Mouse (Mus musculus): ENCODE results near the gene Zbtb32.
A peak's percentile ranks its signal among the peaks of the same experiment; 100 is the strongest.

Zbtb32 gene

DNA sequence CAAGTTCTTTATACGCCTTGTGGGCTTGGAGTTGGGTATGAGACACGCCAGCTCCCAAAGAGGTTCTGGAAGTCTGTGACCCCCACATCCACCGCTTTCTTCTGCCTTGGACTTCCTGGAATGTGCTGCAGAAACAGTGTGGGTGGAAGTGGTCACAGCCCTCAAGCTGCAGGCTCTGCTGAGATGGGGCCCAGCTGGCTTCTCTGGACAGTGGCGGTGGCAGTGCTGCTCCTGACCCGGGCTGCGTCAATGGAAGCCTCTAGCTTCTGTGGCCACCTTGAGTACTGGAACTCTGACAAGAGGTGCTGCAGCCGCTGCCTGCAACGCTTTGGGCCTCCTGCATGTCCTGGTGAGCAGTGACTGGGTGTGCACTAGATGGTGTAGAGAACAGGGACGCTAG, 32.7 kb downstream of the Zbtb32 start:
- DNase-seq (ENCODE audit: low spot score), result no peak

DNA sequence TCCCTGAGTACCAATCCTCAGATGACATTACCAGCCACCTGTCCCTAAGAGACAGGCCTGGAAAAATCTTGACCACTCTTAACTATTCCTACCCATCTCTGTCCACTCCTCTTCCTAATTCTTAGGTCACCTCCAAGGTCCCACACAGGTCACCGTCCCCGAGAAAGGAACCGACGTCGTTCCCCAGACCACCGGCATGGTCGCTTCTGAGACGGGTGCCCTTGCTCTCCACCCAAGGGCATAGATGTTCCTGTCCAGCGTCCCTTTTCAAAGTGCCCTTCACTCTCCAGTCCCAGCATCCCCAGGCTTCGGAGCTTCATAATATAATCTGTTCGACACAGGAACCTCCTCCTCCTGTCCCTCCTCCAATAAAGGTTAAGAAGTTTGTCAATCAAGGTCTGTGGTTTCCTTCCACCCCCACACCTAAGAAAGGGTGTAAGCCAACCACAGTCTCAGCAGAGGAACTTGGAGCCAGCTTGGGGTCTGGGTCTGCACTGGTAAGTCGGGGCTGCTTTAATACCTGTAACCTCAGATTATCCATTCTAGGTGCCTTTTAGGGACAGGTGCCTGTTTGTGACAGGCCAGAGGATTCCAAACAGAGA, 33.6 kb downstream of the Zbtb32 start, which contains the start of gene Igflr1:
TSS of gene Igflr1 (plus strand) at position 458 of the 602 bp plus-strand sequence.
- no peak for DNase-seq (ENCODE audit: low spot score)

DNA sequence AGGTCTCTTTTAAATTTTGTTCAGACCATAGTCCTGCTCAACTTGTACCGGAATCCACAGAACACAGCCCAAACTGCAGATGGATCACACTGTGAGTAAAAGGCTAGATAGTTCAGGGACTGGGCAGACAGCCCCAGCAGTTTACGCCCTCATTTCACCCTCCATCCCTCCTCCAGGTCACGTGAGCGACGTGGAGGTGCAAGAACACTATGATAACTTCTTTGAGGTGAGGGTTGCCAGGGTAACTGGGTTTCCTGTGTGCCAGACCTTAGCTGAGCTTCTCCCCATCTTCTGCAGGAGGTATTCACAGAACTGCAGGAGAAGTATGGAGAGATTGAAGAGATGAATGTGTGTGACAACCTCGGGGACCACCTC, 34.8 kb downstream of the Zbtb32 start:
- DNase-seq (ENCODE audit: low spot score), result no peak

DNA sequence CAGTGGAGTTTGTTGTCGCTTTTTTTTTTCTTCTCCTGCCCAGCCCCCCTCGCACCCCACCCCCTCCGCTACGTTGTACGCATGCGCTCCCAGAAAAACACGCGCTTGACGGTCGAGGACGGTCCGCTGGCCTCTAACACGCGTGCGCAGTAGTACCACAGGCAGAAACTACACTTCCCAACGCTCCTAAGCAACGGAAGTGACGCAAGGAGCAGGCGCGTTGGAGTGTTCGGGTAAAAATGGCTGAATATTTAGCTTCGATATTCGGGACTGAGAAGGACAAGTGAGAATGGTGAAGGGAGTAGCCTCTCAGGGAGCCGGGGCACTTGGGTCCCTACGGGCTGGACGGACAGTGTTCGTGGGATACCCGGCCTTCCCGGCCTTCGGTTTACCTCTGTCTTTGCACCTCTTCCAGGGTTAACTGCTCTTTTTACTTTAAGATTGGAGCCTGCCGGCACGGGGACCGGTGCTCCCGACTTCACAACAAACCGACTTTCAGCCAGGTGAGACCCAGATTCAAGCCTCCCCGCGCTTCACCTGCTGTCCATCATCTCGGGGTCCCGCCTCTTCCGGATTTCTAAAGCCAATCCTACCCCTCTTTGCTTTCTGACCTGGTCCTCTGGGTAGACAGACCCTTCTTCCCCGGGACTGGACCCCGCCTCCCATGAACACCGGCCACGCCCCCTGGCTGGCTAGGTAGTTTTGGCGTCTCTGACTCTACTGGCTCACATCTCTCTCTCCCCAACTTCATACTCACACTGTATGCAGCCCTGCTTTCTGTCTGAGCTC, 35.4 kb downstream of the Zbtb32 start, which contains the start of the genes U2af1l4, Gm49396 and Psenen:
TSS of gene U2af1l4 (plus strand) at position 185 of the 789 bp plus-strand sequence.
TSS of gene Gm49396 (plus strand) at position 228 of the 789 bp plus-strand sequence.
TSS of gene Psenen (minus strand) at position 511 of the 789 bp plus-strand sequence.
- DNase-seq (ENCODE audit: low spot score), result peak; percentile 92

DNA sequence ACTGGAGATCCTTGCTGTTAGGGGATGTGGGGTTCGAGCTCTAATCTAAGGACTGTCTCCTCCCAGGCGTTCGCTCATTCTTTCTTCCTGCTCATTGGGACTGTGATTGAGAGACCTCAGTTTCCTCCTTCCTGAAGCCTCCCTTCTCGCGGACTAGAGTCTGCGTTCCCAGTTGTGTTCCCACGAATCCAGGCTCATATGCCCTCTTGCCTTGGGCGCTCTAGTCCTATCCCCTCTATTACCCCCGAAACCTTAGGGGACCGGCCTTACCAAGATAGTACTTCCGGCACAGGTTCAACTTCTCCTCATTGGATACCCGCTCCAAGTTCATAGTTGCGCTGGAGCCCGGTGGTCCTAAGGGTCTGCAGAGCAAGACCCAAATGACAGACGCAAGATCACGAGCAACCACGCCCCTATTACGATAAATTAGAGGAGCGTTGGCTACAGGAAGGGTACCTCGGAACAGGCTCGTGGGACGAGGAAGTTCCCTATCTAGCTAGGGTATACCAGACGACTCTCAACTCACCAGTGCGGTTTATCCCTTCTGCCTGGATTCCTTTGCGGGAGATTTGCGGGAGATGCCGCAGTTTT, 36.1 kb downstream of the Zbtb32 start:
- peak; percentile 26 for DNase-seq (ENCODE audit: low spot score)

DNA sequence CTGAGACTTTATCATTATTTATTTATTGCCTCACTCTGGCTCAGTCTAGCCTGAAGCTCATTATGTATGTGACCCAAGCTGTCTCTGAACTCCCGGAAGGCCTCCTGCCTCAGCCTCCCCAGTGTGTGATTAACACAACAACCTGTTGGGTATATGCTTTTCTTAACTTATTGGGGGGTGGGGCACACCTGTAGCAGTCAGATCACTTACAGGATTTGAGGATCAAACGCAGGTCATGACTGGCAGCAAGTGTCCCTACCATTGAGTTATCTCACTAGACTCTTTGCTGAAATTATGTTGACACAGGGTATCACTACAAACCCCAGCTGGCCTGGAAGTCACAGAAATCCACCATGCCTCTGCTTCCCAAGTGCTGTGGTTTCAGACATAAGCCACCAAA, 38.4 kb downstream of the Zbtb32 start:
- no peak for DNase-seq (ENCODE audit: low spot score)

DNA sequence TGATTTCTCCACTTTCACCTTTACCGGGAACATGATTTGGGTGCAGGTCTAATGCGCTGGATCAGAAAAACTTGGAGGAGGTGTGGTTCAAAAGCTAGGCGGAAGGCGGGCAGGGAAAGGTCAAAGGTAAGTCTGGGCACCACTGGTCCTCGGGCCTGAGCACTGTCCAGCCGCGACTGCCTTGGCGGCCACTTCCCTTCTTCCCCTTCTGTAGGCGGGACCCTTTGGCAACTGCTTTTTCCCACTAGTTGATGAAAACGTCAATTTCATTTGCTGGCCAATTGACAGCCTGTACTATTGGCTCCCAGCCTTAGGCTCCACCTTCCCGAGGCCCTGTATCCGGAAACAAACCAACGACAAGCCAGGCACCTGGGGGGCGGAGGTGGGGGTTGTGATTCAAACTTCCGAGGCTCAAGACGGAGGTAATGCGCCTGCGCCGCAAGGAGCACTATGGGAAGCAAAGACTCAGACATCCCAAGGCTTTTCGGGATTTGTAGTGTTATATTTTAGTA, 39.2 kb downstream of the Zbtb32 start, which contains the start of gene Lin37:
TSS of gene Lin37 (minus strand) at position 396 of the 512 bp plus-strand sequence.
- DNase-seq (ENCODE audit: low spot score), result peak; percentile 82

DNA sequence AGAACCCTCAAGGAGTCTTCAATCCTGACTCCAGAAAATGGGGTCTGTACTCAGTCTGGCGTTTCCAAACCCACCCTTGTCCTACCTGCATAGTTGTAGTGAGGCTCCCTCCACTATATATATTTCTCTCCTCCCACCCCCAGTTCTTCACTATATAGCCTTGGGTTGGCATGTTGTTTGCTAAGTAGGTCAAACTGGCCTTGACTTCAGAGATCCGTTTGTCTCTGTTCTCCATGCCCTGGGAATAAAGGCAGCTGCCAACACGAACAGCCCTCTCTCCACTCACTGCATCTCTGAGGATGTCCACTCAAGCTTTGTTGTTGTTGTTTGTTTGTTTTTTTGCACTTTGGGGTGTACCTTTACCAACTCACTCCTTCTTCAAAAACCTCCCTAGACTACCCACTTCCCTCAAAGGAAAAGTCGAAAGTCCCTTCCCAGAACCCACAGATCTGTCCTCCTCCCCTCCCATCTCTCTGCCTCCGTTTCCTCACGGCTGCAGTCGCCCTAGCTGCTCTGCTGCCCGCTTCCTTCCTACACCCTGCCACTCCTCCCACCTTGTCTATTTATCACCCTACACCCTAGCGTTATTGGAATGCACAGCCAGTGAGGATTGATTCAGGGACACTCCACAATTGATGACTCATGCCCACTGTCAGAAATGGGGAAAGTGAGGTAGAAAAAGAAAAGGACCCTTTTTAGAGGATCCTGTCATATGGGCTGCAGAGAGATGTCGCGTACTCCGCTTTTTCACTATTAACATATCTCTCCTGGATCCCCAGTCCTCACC, 39.9 kb downstream of the Zbtb32 start:
- no peak for DNase-seq (ENCODE audit: low spot score)

DNA sequence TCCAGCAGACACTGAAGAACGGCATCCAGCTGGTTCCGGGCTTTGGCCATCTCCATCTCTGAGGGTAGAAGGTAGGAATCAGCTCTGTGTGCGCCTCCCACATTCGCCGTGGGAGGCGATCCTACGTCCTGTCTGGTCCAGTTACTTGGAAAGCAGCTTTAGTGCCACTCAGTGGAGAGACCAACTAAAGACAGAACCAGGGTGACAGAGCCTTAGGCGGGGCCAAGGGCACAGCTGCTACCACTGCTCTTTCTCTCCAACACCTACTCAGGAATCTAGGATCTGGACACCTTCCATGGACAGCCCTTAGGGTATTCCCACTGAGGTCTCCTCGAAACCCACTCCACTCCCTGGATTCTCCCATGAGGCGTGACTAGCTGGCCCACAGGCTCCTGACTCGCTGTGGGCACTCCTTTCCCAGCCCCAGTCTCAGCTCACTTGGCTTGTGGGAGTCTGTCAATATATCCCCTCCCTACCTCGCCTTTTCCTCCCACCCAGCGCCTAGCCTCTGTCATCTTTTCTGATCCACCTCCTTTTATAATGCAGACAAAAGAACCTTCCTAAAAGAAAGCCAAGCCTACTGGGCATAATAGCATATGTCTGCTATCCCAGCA, 40.7 kb downstream of the Zbtb32 start:
- DNase-seq (ENCODE audit: low spot score), result no peak

DNA sequence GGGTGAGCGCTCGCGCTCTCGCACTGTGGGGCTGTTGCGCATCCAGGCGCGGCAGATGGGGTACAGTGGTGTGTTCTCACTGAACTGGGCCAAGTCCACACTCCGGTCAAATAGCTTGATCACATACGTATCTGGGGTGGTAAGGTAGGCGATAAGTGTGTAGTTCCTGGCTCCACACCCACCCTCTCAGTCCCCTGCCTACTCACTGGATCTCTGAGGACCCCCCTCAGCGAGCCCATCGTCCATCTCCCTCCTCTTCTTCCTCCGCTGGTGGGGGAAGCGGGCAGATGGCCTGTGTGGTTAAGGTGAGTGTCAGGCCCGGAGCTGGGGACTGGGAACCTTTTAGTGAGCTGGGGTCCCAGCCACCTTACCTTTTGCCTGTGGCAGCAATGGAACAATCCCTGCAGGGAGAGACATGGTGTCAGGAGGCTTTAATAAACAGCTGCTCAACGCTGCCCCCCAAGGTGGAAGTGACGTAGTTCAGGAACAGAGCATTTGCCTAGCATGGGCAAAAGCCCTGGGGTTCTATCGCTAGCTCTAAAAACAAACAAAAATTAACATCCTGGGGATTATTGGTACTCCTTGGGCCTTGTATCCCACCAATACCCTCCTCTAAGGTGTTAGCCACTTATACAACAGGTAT, 41.7 kb downstream of the Zbtb32 start:
- DNase-seq (ENCODE audit: low spot score), result no peak

DNA sequence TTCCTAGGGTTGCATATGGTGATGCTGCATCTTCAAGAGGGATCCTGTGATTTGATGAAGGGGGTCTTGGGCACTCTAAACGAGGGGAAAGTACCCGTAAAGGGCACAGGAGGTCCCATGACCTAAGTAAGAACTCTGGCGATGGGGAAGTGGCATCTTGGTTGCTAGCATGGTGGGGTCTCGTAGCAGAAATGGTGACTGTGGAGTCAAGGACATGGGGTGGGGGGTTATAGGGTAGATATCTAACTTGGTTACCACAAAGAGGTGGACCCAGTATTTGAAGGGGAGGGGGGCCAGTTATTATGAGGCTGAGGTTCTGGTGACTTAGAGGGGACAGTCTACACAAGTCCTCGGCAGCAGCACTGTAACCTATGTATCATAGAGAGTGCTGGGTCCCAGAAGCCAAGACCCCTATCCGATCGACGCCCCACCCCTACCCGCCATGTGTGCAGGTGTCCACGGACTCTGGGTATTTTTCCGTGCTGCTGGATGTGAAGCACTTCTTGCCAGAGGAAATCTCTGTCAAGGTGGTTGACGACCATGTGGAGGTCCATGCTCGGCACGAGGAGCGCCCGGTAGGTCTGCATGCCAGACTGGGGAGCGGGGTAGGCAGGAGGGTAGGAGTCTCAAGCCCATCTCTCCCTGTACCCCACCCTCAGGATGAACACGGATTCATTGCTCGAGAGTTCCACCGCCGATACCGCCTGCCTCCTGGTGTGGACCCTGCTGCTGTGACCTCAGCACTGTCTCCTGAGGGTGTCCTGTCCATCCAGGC, 44.7 kb downstream of the Zbtb32 start:
- DNase-seq (ENCODE audit: low spot score), result no peak

DNA sequence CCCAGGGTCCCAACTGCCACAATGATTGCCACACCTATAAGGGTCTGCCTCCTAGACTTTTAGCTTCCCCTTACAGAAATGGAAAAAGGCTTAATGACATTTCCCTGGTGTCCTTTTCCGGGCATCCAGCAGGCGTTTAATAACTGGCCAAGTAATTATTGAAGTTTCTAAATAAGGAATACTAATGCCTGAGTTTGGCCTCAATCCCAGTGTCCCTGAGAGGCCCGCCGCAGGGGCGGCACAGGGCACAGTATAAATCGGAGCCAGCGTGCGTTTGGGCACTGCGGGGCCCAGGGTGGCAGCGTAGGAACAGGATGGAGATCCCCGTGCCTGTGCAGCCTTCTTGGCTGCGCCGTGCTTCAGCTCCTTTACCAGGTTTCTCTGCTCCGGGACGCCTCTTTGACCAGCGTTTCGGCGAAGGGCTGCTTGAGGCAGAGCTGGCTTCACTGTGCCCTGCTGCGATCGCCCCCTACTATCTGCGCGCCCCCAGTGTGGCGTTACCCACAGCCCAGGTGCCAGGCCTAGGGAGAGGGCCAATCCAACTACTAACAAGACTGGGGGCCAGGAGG, 45.6 kb downstream of the Zbtb32 start:
- DNase-seq (ENCODE audit: low spot score), result no peak

DNA sequence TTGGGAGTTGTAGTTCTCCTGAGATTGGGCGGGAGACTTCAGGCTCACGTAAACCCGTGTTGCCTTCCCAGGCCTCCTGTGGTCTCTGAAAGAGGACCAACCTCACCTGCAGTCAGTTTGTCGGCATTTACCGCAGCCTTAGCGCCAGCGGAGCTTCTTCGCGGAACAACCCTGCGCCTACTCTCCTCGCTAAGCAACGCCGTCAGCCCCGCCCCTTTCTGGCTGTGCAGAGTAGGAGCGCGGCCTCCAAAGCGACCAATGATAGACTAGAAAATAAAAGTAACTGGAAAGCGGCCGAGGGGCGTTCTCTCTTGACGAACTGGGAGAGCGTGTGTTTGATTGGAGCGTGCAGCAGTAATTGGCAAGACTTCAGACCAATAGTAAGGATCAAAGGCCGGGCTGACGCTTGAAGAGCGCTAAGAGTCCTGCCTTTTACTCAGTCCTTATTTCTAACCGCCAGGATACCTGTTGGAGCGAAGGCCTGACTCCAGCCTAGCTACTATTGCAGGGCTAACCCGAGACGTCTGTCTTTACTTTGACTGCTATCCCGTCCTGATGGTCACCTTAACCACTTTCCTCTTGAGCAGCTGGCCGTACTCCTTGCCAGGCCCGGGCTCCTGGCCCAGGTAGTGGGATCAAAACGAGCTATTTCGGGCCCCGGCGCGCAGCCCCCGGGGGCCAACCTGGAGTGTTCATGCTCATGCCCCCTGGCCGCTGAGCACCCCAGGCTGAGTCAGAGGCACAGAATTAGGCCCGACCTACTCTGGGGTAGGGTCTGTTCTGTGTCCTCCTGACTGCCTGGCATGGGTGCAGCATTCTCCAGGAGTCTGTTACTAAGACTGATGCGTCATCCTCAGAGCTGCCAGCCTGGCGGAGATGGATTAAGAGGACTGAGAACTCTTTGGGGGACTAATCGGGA, 46.3 kb downstream of the Zbtb32 start, which contains the start of the genes Hspb6 and Proser3:
TSS of gene Hspb6 (plus strand) at position 77 of the 919 bp plus-strand sequence.
TSS of gene Proser3 (minus strand) at position 198 of the 919 bp plus-strand sequence.
- peak; percentile 91 for DNase-seq (ENCODE audit: low spot score)

DNA sequence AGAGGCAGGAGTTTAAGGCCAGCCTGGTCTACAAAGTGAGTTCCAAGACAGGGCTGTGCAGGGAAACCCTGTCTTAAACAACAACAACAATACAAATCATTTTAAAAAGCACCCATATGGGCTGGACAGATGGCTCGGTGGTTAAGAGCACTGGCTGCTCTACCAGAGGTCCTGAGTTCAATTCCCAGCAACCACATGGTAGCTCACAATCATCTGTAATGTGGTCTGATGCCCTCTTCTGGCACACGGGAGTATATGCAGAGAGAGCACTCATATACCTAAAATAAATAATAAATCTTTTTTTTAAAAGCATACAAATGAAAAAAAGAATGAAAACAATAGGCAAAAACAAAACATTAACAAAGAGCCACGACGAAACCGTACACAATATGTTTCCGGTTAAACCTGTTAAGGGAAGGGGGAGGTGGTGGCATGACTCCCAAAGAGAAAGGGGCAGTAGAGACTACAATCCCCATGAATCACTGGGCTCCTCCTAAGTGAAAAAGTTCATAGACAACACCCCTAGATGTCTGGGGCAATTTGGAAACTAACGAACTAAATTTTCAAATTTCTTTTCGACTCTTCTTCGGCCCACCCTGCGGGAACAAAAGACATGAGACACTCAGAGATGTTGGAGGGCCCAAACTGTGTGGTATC, 47.1 kb downstream of the Zbtb32 start:
- DNase-seq (ENCODE audit: low spot score), result no peak

DNA sequence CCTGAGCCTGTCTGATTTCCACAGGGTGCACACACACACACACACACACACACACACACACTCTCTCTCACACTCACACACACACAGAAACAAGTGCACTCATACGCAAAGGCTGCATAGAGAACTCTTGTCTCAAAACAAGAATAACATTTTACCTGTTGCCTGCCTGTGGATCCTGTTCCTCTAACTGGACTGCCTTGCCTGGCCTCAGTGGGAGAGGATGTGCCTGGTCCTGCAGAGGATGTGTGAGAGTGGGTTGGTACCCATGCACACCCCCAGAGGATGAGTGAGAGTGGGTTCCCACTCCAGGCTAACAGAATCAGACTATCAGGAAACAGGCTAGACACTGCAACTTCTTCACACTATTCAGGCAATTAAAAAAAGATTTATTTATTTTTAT, 48.1 kb downstream of the Zbtb32 start:
- DNase-seq (ENCODE audit: low spot score), result no peak

DNA sequence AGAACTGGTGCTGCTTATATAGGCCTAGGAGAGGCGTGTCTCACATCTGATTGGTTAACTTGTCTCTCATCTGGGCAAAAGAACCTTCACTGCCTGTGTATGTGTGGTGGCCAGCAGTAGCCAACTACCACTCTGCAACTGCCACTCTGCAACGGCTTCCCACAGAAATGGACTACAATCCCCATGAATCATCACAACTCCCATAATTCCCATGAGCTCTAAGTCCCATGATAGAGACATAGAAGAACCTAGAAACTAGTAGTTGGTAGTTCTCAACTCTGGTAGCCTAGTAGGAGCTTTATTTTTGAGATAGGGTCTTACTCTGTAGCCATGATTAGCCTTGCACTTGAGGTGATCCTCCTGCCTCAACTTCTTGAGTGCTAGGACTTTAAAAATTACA, 48.8 kb downstream of the Zbtb32 start:
- DNase-seq (ENCODE audit: low spot score), result no peak

DNA sequence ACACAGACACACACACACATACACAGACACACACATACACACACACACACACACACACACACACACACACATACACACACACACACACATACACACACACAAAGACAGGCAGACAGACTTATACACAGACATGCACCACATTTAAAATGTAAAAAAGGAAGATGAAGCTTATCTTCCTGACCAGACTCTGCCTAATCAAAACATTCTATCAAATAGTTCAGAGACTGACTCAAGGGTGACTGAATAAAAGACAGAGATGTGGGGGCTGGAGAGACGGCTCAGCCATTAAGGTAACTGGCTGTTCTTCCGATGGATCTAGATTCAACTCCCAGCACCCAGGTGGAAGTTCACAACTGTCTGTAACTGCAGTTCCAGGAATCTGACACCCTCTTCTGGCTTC, 54.4 kb downstream of the Zbtb32 start:
- DNase-seq (ENCODE audit: low spot score), result no peak

DNA sequence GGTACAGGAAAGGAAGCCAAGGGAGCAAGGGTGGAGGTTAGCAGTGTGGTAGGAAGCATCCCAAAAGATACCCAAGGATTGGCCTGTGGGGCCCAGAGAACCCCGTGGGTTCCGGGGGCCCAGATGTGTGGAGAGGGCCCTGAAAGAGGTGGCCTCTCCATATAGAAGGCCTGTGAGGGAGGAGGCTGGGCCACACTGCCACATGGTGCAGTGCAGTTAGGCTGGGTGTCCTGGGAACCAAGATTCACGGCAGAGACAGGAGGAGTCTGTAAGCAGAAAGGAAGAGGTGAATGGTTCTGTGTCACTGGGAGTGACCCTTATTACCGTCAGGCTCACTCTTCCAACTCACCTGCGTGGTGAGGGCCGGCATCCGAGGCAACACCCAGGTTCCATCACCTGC, 58.1 kb downstream of the Zbtb32 start:
- no peak for DNase-seq (ENCODE audit: low spot score)

Measured in urinary bladder, postnatal 25 days (tissue).